Mouse (Mus musculus) bone marrow, adult 2 months (tissue): ENCODE measurements around the gene Gen1. TPM values are rescaled to one million over a fixed set of nuclear protein-coding genes. Genes with fewer than 3 reads are reported as not detected.

Source experiments
- H3K27ac ChIP-seq: fragments of 200-500 bp; 2 replicates; pipeline ENCODE4 v1.5.1; 2012; ENCODE audit warnings: low read depth, mild to moderate bottlenecking, control low read depth, inconsistent platforms, low read length; ENCODE audit not compliant: control insufficient read depth, poor library complexity, insufficient read depth
- H3K4me1 ChIP-seq: fragments of 200-500 bp; 2 replicates; pipeline ENCODE4 v1.6.1; 2011; ENCODE audit warnings: low read length; ENCODE audit not compliant: control insufficient read depth, insufficient read depth
- H3K4me3 ChIP-seq: fragments of 200-500 bp; replicated peaks from 2 replicates; pipeline ENCODE3; 2011; ENCODE audit warnings: mild to moderate bottlenecking, low read depth, low read length, control low read depth; ENCODE audit not compliant: control insufficient read depth
- CTCF ChIP-seq: fragments of 200-500 bp; IDR thresholded peaks from 2 replicates; pipeline ENCODE4 v1.5.1; 2011; ENCODE audit warnings: low read length, control low read depth; ENCODE audit not compliant: control insufficient read depth, insufficient read depth
- POLR2A ChIP-seq: fragments of 200-500 bp; IDR thresholded peaks from 2 replicates; pipeline ENCODE4 v1.6.1; 2011; ENCODE audit warnings: low read depth, mild to moderate bottlenecking, control low read depth, low read length, borderline replicate concordance; ENCODE audit not compliant: control insufficient read depth
- WGBS: fragments of 180-500 bp; shearing (Covaris S2); methylation state at CpG from one replicate; pipeline ENCODE4 v1.1.7; 2018; 5-methylcytosine and 5-hydroxymethylcytosine counted together
- polyA plus RNA-seq: library from polyadenylated mRNA; stranded (reverse); fragments of >200 nt; gene quantifications from 2 replicates; pipeline ENCODE4 v1.2.4, GENCODE M21; 2011; ENCODE audit warnings: low replicate concordance; ENCODE audit not compliant: missing spikeins, insufficient read depth, insufficient read length

The Gen1 gene
- polyA plus RNA-seq, 1 experiment: 6.2 TPM

DNA sequence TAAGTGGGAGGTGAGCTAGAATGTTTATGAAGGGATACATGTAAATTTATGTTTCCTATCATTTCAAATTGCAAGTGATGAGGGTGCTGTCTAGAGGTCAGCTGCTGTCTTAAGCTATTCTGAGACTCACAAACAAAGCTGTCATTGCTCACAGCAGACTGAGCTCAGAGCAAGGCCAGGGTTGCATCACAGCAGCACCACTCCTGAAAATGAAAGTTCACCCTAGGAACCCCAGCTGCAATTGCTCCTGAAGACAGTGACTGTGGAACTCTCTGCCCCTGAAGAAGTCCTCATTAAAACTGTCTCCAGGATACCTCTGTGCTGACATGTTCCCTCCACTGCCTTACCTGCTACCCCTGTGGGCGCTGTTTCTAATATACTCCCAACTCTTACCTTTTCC, 70.6 kb downstream of the Gen1 start:
- H3K4me1 ChIP-seq: no peaks in the 10 kb centered on the region; the same call in 1 of the 2 replicates
- TF ChIP-seq POLR2A (no peak), CTCF (no peak)
- H3K4me3 ChIP-seq: no peak overlapping the region
- 90% methylated on average over 1 of the region's 1 CpGs for WGBS
- no peak overlapping the region for H3K27ac ChIP-seq

Other genes with a start within 250 kb of the Gen1 start
- gene Kcns3, start 114.7 kb downstream of the Gen1 start, polyA plus RNA-seq: not detected in 2 replicates
- not detected in 2 replicates for gene Msgn1, start 56.8 kb downstream of the Gen1 start, polyA plus RNA-seq
- gene Smc6, start 85 bp upstream of the Gen1 start, polyA plus RNA-seq: 49.5 and 74.0 TPM in 2 replicates
- gene Vsnl1, start 170.8 kb upstream of the Gen1 start, polyA plus RNA-seq: 2.7 TPM in 1 of 2 replicates, not detected in the other
- not detected in 2 replicates for gene Rad51ap2, start 190.3 kb upstream of the Gen1 start, polyA plus RNA-seq